8 mouse cellular contexts compared by ENCODE assay signal in the genomic region with DNA sequence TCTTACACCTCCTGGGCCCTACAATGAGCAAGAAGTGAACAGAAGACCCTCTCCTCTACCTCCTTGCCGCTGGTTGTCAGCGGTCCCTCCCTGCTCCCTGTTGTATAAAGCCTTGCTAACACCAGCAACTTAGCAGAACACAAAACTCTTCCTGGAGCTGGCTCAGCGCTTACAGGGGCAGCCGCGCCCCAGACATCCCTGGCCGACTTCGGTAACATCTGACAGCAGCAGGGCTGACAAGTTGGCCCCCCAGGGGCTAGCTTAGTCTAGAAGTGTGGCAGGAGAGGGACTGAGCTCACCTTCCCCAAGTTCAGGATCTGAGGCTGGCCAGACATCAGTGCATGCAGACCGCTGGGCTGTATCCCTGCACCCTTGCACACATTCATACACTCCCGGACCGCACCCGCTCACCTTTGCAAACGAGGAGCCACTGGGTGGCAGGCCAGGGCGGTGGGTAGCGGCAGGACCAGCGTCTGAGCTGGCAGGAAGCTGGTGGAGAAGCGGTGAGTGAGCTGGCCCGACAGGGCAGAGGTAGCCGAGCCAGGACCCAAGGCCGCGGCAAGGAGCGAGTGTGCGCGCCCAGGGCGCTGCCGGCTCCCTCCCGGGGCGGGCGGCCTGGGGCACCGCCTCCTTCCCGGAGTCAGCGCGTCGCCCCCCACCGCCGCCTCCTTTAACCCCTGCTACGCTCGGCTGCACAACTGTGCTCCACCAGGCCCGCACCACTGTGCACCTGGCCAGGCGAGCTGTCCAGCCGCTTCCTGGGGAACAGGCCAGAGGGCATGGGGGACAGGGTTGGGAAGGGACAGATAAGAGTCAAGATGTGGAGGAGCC.
DNase-seq lines count a peak whose midpoint lies in the region; ATAC-seq lines count a peak whose summit lies in the region.

No protein-coding gene starts in this region.

- H3K27ac ChIP-seq in intestine, embryonic 15.5 days: 0 out of 2 replicates have a peak overlapping the region, but pooled peaks have one; percentile 22
- no peak overlapping the region for H3K27ac ChIP-seq in liver, embryonic 16.5 days (ENCODE audit: low read length)
- H3K27ac ChIP-seq in neural tube, embryonic 13.5 days (replicated peaks): no peak overlapping the region; the same call in 1 of the 2 replicates

- peak; percentile 80 for ATAC-seq in intestine, embryonic 15.5 days
- peak; percentile 50 for ATAC-seq in liver, embryonic 16.5 days (ENCODE audit: low read depth)
- ATAC-seq in neural tube, embryonic 13.5 days (ENCODE audit: low read depth): peak; percentile 65; the same call in 1 of the 2 replicates

- H3K9me3 ChIP-seq in intestine, embryonic 15.5 days: no peaks in the 10 kb centered on the region
- no peaks in the 10 kb centered on the region for H3K9me3 ChIP-seq in liver, embryonic 16.5 days (replicated peaks; ENCODE audit: control insufficient read depth, low read length)
- no peaks in the 10 kb centered on the region for H3K9me3 ChIP-seq in neural tube, embryonic 13.5 days

- H3K36me3 ChIP-seq in intestine, embryonic 15.5 days: no peaks in the 10 kb centered on the region
- H3K36me3 ChIP-seq in liver, embryonic 16.5 days (ENCODE audit: control insufficient read depth, insufficient read depth): no peaks in the 10 kb centered on the region
- no peaks in the 10 kb centered on the region for H3K36me3 ChIP-seq in neural tube, embryonic 13.5 days

- H3K4me3 ChIP-seq in intestine, embryonic 15.5 days (replicated peaks): peak overlapping the region; percentile 54
- peak overlapping the region; percentile 54 for H3K4me3 ChIP-seq in liver, embryonic 16.5 days (ENCODE audit: low read depth, low read length)
- peak overlapping the region; percentile 40 for H3K4me3 ChIP-seq in neural tube, embryonic 13.5 days

- peak; percentile 19 for DNase-seq in right cerebral cortex, postnatal 14 days
- DNase-seq in right cerebral cortex, adult 18-20 months: no peak
- DNase-seq in gastrocnemius, postnatal 4 days (ENCODE audit: low spot score in 2 of 2): peak; percentile 46 to 52
- peak; percentile 78 for DNase-seq in urinary bladder, postnatal 14 days (ENCODE audit: low spot score)
- DNase-seq in left cerebral cortex, postnatal 14 days (ENCODE audit: low spot score in 2 of 2): no peak

- intact Hi-C loops in left cerebral cortex, postnatal 14 days (cut with DNase I): no loop called here

- peak overlapping the region; percentile 60 for H3K9ac ChIP-seq in intestine, embryonic 15.5 days
- peak overlapping the region; percentile 44 for H3K9ac ChIP-seq in liver, embryonic 16.5 days (ENCODE audit: low read depth, low read length)
- peak overlapping the region; percentile 63 for H3K9ac ChIP-seq in neural tube, embryonic 13.5 days

- peak overlapping the region; percentile 89 for H3K4me2 ChIP-seq in intestine, embryonic 15.5 days (replicated peaks)
- H3K4me2 ChIP-seq in liver, embryonic 16.5 days (ENCODE audit: low read depth, low read length): peak overlapping the region; percentile 58
- H3K4me2 ChIP-seq in neural tube, embryonic 13.5 days: peak overlapping the region; percentile 60

- WGBS in intestine, embryonic 15.5 days: 2% methylated on average over 40 of the region's 40 CpGs
- WGBS in liver, embryonic 16.5 days (ENCODE audit: insufficient replicate concordance): 2% methylated on average over 40 of the region's 40 CpGs
- 7% methylated on average over 35 of the region's 40 CpGs for WGBS in neural tube, embryonic 13.5 days

- H3K4me1 ChIP-seq in intestine, embryonic 15.5 days (replicated peaks): peaks cover 32% of the 10 kb centered on the region
- H3K4me1 ChIP-seq in liver, embryonic 16.5 days (ENCODE audit: control insufficient read depth, low read depth, low read length): peaks cover 20% of the 10 kb centered on the region
- peaks cover 43% of the 10 kb centered on the region for H3K4me1 ChIP-seq in neural tube, embryonic 13.5 days (replicated peaks)

- no peaks in the 10 kb centered on the region for H3K27me3 ChIP-seq in intestine, embryonic 15.5 days (replicated peaks)
- peaks cover 19% of the 10 kb centered on the region for H3K27me3 ChIP-seq in liver, embryonic 16.5 days (ENCODE audit: control insufficient read depth, insufficient read depth, low read depth, low read length)
- H3K27me3 ChIP-seq in neural tube, embryonic 13.5 days: peaks cover 15% of the 10 kb centered on the region

Comparison
In these comparisons a context has a peak if more than half of its experiments do, and no peak if none do; other contexts are left out.
1. DNase-seq: peak in right cerebral cortex, postnatal 14 days (single experiment), gastrocnemius, postnatal 4 days (2 of 2) and urinary bladder, postnatal 14 days (single experiment); none in right cerebral cortex, adult 18-20 months (single experiment) and left cerebral cortex, postnatal 14 days (0 of 2).
2. Peak in every context shown above with its lines, with median percentiles within 50 percentile points of each other: ATAC-seq, H3K4me2 ChIP-seq, H3K4me3 ChIP-seq and H3K9ac ChIP-seq.